Mouse (Mus musculus): ENCODE results near the gene Jazf1.

DNA sequence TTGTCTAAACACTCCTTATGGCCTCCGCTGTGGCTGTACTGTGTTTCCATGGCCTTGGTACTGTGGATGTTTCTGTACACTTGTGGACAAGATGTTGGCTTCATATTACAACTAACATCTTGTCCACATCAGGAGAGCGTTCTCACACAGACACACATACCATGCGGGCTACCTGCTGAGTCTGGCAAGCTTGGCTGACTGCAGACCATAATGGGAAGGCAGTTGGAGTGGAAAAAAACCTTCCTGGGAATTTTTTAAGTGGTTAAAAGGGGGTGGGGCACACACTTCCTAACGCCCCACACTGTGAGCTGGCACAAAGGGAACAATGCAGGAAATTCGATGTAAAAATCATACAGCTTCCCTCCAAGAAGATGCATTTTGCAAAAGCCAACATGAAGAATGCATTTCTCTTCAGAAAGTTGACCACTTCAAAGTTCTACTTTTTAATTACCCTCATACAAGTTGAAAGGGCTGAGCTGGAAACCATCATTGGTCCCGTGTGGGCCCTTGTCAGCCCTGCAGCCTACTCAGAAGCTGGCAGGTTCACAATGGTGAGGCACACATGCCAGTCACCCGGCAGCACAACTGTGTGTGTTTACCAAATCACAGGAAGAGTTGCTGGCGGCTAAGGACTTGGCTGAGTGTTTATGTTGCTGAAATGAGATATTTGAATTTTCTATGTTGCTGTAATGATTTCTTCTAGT lies 215.9 kb downstream of the Jazf1 start:
- TF ChIP-seq EP300 (IDR thresholded peaks at IDR 0.05; ENCODE audit: low read depth) (no peak), CTCF (IDR thresholded peaks at IDR 0.05; ENCODE audit: low read depth) (no peak)

All from liver, postnatal 0 days (tissue).